Mouse (Mus musculus): ENCODE data around the gene Tmem240. TPM values are rescaled to one million over a fixed set of nuclear protein-coding genes. Genes with fewer than 3 reads are reported as not detected.
A peak's percentile ranks its signal among the peaks of the same experiment; 100 is the strongest.
"Not testable (repeated sequence)": the region's sequence is repeated elsewhere in the genome, so short reads cannot be mapped to it uniquely, and the experiment has no call there.

The Tmem240 gene
- polyA plus RNA-seq, 1 experiment from 2014 or later = 0.24 TPM

- Histone ChIP-seq H3K9ac (no peak overlapping the region), H3K27ac (no peak overlapping the region), H3K4me2 (no peak overlapping the region), H3K27me3 (replicated peaks) (no peaks in the 10 kb centered on the region), H3K4me3 (no peak overlapping the region), H3K36me3 (peaks cover 42% of the 10 kb centered on the region), H3K4me1 (peaks cover 35% of the 10 kb centered on the region), H3K9me3 (replicated peaks) (no peaks in the 10 kb centered on the region)
- no peak for ATAC-seq
- WGBS (ENCODE audit: insufficient replicate concordance) = 57% methylated on average over 8 of the region's 8 CpGs
These were observed 3.7 kb downstream of the Tmem240 start for GRCm38 (mm10) chr4:155738262-155738661.

GRCm38 (mm10) chr4:155739152-155739551 lies 4.6 kb downstream of the Tmem240 start:
- no peak overlapping the region for H3K9ac ChIP-seq
- no peak overlapping the region for H3K27ac ChIP-seq
- no peaks in the 10 kb centered on the region for H3K27me3 ChIP-seq (replicated peaks)
- WGBS (ENCODE audit: insufficient replicate concordance) = 79% methylated on average over 6 of the region's 6 CpGs
- H3K4me3 ChIP-seq = no peak overlapping the region
- peaks cover 48% of the 10 kb centered on the region for H3K36me3 ChIP-seq
- no peaks in the 10 kb centered on the region for H3K9me3 ChIP-seq (replicated peaks)
- H3K4me1 ChIP-seq = peaks cover 26% of the 10 kb centered on the region
- no peak overlapping the region for H3K4me2 ChIP-seq
- no peak for ATAC-seq

- H3K27me3 ChIP-seq (replicated peaks) = no peaks in the 10 kb centered on the region
- no peak overlapping the region for H3K27ac ChIP-seq
- no peak; the same call in 1 of the 2 replicates for ATAC-seq
- H3K4me2 ChIP-seq = no peak overlapping the region
- peaks cover 56% of the 10 kb centered on the region for H3K36me3 ChIP-seq
- peaks cover 20% of the 10 kb centered on the region for H3K4me1 ChIP-seq
- H3K9ac ChIP-seq = no peak overlapping the region
- no peaks in the 10 kb centered on the region for H3K9me3 ChIP-seq (replicated peaks)
- H3K4me3 ChIP-seq = no peak overlapping the region
- WGBS (ENCODE audit: insufficient replicate concordance) = 81% methylated on average over 37 of the region's 37 CpGs
These were observed 5.4 kb downstream of the Tmem240 start for GRCm38 (mm10) chr4:155739741-155740636.

- H3K27ac ChIP-seq; ATAC-seq; H3K9ac ChIP-seq; H3K27me3 ChIP-seq (replicated peaks); H3K4me2 ChIP-seq; H3K9me3 ChIP-seq (replicated peaks); H3K4me3 ChIP-seq: not testable (repeated sequence)
- peaks cover 63% of the 10 kb centered on the region for H3K36me3 ChIP-seq
- 86% methylated on average over 10 of the region's 10 CpGs for WGBS (ENCODE audit: insufficient replicate concordance)
- H3K4me1 ChIP-seq = peaks cover 13% of the 10 kb centered on the region
These were observed 6.1 kb downstream of the Tmem240 start for GRCm38 (mm10) chr4:155740681-155741080.

GRCm38 (mm10) chr4:155742684-155743083 lies 8.1 kb downstream of the Tmem240 start:
- Histone ChIP-seq H3K27ac (no peak overlapping the region), H3K9ac (no peak overlapping the region), H3K4me3 (no peak overlapping the region), H3K4me1 (0 out of 2 replicates have a peak, but pooled peaks cover 9% of the 10 kb centered on the region), H3K4me2 (no peak overlapping the region), H3K9me3 (replicated peaks) (no peaks in the 10 kb centered on the region), H3K27me3 (replicated peaks) (no peaks in the 10 kb centered on the region), H3K36me3 (peaks cover 82% of the 10 kb centered on the region)
- ATAC-seq = no peak
- WGBS (ENCODE audit: insufficient replicate concordance) = 78% methylated on average over 5 of the region's 5 CpGs

- H3K27me3 ChIP-seq (replicated peaks) = no peaks in the 10 kb centered on the region
- H3K36me3 ChIP-seq = peaks cover 99% of the 10 kb centered on the region
- H3K9me3 ChIP-seq (replicated peaks) = no peaks in the 10 kb centered on the region
- H3K4me1 ChIP-seq = no peaks in the 10 kb centered on the region
- H3K4me3 ChIP-seq = no peak overlapping the region
- H3K4me2 ChIP-seq = no peak overlapping the region
- no peak overlapping the region for H3K9ac ChIP-seq
- ATAC-seq = no peak
- H3K27ac ChIP-seq = no peak overlapping the region
- 79% methylated on average over 8 of the region's 8 CpGs for WGBS (ENCODE audit: insufficient replicate concordance)
These were observed 9.9 kb downstream of the Tmem240 start for GRCm38 (mm10) chr4:155744474-155744873.

- no peak for ATAC-seq
- 90% methylated on average over 5 of the region's 5 CpGs for WGBS (ENCODE audit: insufficient replicate concordance)
- Histone ChIP-seq H3K9ac (no peak overlapping the region), H3K4me1 (no peaks in the 10 kb centered on the region), H3K27ac (no peak overlapping the region), H3K9me3 (replicated peaks) (no peaks in the 10 kb centered on the region), H3K27me3 (replicated peaks) (no peaks in the 10 kb centered on the region), H3K36me3 (peaks cover 99% of the 10 kb centered on the region), H3K4me3 (no peak overlapping the region), H3K4me2 (no peak overlapping the region)
These were observed 10.5 kb downstream of the Tmem240 start for GRCm38 (mm10) chr4:155745136-155745535.

- Histone ChIP-seq H3K36me3 (peaks cover 99% of the 10 kb centered on the region), H3K4me1 (no peaks in the 10 kb centered on the region), H3K27ac (no peak overlapping the region), H3K9me3 (replicated peaks) (no peaks in the 10 kb centered on the region), H3K27me3 (replicated peaks) (no peaks in the 10 kb centered on the region), H3K4me2 (no peak overlapping the region), H3K9ac (no peak overlapping the region), H3K4me3 (no peak overlapping the region)
- ATAC-seq = no peak
- WGBS (ENCODE audit: insufficient replicate concordance) = 79% methylated on average over 8 of the region's 8 CpGs
These were observed 11.5 kb downstream of the Tmem240 start for GRCm38 (mm10) chr4:155746036-155746548.

- WGBS (ENCODE audit: insufficient replicate concordance) = 82% methylated on average over 17 of the region's 17 CpGs
- Histone ChIP-seq H3K9me3 (replicated peaks) (no peaks in the 10 kb centered on the region), H3K4me3 (no peak overlapping the region), H3K4me2 (no peak overlapping the region), H3K27ac (no peak overlapping the region), H3K9ac (no peak overlapping the region), H3K27me3 (replicated peaks) (no peaks in the 10 kb centered on the region), H3K4me1 (no peaks in the 10 kb centered on the region), H3K36me3 (peaks cover 99% of the 10 kb centered on the region)
- no peak for ATAC-seq
These were observed 12.2 kb downstream of the Tmem240 start for GRCm38 (mm10) chr4:155746575-155747490.

GRCm38 (mm10) chr4:155757011-155757410 lies 22.4 kb downstream of the Tmem240 start:
- no peak for ATAC-seq
- Histone ChIP-seq H3K9me3 (replicated peaks) (no peaks in the 10 kb centered on the region), H3K9ac (no peak overlapping the region), H3K36me3 (peaks cover 71% of the 10 kb centered on the region), H3K4me1 (peaks cover 30% of the 10 kb centered on the region), H3K27ac (no peak overlapping the region), H3K27me3 (replicated peaks) (no peaks in the 10 kb centered on the region), H3K4me2 (no peak overlapping the region), H3K4me3 (no peak overlapping the region)
- WGBS (ENCODE audit: insufficient replicate concordance) = 87% methylated on average over 12 of the region's 12 CpGs

- Histone ChIP-seq H3K27me3 (replicated peaks) (no peaks in the 10 kb centered on the region), H3K27ac (peak overlapping the region; percentile 76), H3K4me2 (peak overlapping the region; percentile 95), H3K9me3 (replicated peaks) (no peaks in the 10 kb centered on the region), H3K36me3 (peaks cover 41% of the 10 kb centered on the region), H3K4me1 (peaks cover 37% of the 10 kb centered on the region), H3K4me3 (peak overlapping the region; percentile 80), H3K9ac (peak overlapping the region; percentile 85)
- ATAC-seq = peak; percentile 8; the same call in 1 of the 2 replicates
- 1% methylated on average over 10 of the region's 10 CpGs for whole genome bisulfite sequencing (ENCODE audit: insufficient replicate concordance)
These were observed 25.4 kb downstream of the Tmem240 start for GRCm38 (mm10) chr4:155759862-155760612.

Measured in liver, embryonic 12.5 days (tissue).